Mouse (Mus musculus) midbrain, embryonic 12.5 days (tissue): Measurements from ENCODE around the gene Shisal1. TPM values are rescaled to one million over a fixed set of nuclear protein-coding genes. Genes with fewer than 3 reads are reported as not detected.
A peak's percentile ranks its signal among the peaks of the same experiment; 100 is the strongest.

ENCODE experiments used
- ATAC-seq: fragments of 200-750 bp; cut with Nextera tagmentation; 2 replicates; pipeline ENCODE4 v1.8.0; 2017; ENCODE audit warnings: low read depth, moderate TSS enrichment, moderate library complexity; ENCODE audit not compliant: low FRiP score
- H3K27ac ChIP-seq: fragments of 300-500 bp; sonication (generic); replicated peaks from 2 replicates; pipeline ENCODE4 v1.5.1; 2016; ENCODE audit warnings: mild to moderate bottlenecking
- H3K27me3 ChIP-seq: fragments of 300-500 bp; sonication (generic); 2 replicates; pipeline ENCODE4 v1.6.1; 2016; ENCODE audit warnings: mild to moderate bottlenecking
- H3K36me3 ChIP-seq: fragments of 300-500 bp; sonication (generic); 2 replicates; pipeline ENCODE4 v1.6.1; 2016
- H3K4me1 ChIP-seq: fragments of 300-500 bp; sonication (generic); 2 replicates; pipeline ENCODE4 v1.6.1; 2016
- H3K4me2 ChIP-seq: fragments of 300-500 bp; sonication (generic); replicated peaks from 2 replicates; pipeline ENCODE4 v1.6.1; 2016; ENCODE audit warnings: mild to moderate bottlenecking, moderate library complexity
- H3K4me3 ChIP-seq: fragments of 300-500 bp; sonication (generic); 2 replicates; pipeline ENCODE4 v1.5.1; 2016; ENCODE audit warnings: mild to moderate bottlenecking
- H3K9ac ChIP-seq: fragments of 300-500 bp; sonication (generic); replicated peaks from 2 replicates; pipeline ENCODE4 v1.6.1; 2016; ENCODE audit warnings: mild to moderate bottlenecking, moderate library complexity
- H3K9me3 ChIP-seq: fragments of 300-500 bp; sonication (generic); 2 replicates; pipeline ENCODE4 v1.6.1; 2016; ENCODE audit warnings: mild to moderate bottlenecking
- WGBS: fragments of 180-500 bp; shearing (Covaris S2); methylation state at CpG from one replicate; pipeline ENCODE4 v1.1.7; 2016; 5-methylcytosine and 5-hydroxymethylcytosine counted together
- polyA plus RNA-seq: library from polyadenylated mRNA; unstranded; fragments of >200 nt; fragmentation: Nextera tagmentation; extraction: Ambion mirVana; gene quantifications from 2 replicates; pipeline ENCODE4 v1.2.1, GENCODE M21; 2016

Shisal1 gene
- polyA plus RNA-seq, 1 experiment from 2014 or later, result 10.5 TPM

DNA sequence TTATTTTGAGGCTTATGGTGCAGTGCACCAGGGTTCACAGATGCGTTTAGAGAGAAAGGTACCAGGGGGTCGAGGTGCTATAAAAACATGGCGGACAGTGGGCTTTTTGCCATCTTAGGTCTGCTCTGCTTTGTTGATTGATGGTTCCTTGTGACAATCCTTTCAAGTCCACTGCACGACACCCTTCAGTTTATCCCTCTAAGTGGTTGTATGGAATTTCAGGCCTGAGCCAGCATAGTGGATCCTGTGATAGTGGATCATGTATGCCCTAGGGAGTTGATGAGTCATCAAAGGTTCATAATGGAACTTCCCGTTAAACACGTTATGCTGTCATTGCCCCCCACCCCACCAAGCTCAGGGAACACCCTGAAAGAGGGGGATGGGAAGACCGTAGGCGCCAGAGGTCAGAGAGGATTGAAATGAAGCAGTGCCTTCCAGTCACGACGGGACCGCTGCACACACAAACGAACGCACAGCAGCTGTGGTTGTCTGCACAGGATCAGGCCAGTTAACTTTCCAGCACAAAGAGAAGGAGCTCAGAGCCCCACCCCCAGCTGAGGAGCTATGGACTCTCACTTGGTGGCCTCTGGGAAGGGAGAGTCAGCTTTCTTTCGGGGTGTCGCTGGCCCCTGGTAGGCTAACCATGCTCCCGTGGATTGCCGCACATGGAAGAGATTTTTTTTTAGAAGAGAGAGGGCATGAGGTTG lies 81.1 kb downstream of the Shisal1 start:
- H3K36me3 ChIP-seq, result no peaks in the 10 kb centered on the region
- no peak for ATAC-seq
- no peaks in the 10 kb centered on the region for H3K27me3 ChIP-seq
- no peak overlapping the region for H3K9ac ChIP-seq
- H3K4me2 ChIP-seq, result no peak overlapping the region
- WGBS, result 72% methylated on average over 17 of the region's 17 CpGs
- H3K9me3 ChIP-seq, result peaks cover 3% of the 10 kb centered on the region; the same call in 1 of the 2 replicates
- no peak overlapping the region for H3K4me3 ChIP-seq
- no peak overlapping the region for H3K27ac ChIP-seq
- H3K4me1 ChIP-seq, result peaks cover 7% of the 10 kb centered on the region

DNA sequence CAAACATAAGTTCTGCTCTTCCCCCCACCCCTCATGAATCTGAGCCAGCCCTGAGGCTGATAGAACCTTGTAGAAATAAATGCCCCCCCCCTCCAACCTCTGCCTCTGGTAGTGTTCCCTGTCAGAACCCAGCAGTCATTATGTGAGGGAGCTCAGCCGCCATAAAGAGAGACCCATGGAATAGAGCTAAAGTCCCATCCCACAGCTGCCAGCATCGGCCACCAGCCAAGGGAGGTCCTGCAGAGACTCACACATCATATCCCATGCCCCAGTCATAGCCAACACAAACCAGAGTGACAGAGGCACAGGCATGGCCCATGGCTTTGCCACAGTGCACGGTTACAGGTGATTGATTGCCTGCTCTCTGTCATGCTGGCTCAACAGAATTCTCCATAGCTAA lies 82.2 kb downstream of the Shisal1 start:
- H3K27ac ChIP-seq, result no peak overlapping the region
- no peak overlapping the region for H3K9ac ChIP-seq
- H3K4me3 ChIP-seq, result no peak overlapping the region
- WGBS, result 97% methylated on average over 3 of the region's 3 CpGs
- no peaks in the 10 kb centered on the region for H3K36me3 ChIP-seq
- H3K4me2 ChIP-seq, result no peak overlapping the region
- H3K9me3 ChIP-seq, result peaks cover 3% of the 10 kb centered on the region; the same call in 1 of the 2 replicates
- no peak for ATAC-seq
- H3K27me3 ChIP-seq, result no peaks in the 10 kb centered on the region
- peaks cover 16% of the 10 kb centered on the region for H3K4me1 ChIP-seq

- peaks cover 15% of the 10 kb centered on the region for H3K4me1 ChIP-seq
- no peak for ATAC-seq
- peaks cover 5% of the 10 kb centered on the region; the same call in 1 of the 2 replicates for H3K9me3 ChIP-seq
- no peaks in the 10 kb centered on the region for H3K36me3 ChIP-seq
- H3K27ac ChIP-seq, result no peak overlapping the region
- no peak overlapping the region for H3K4me3 ChIP-seq
- H3K4me2 ChIP-seq, result no peak overlapping the region
- no peaks in the 10 kb centered on the region for H3K27me3 ChIP-seq
- no peak overlapping the region for H3K9ac ChIP-seq
- 81% methylated on average over 5 of the region's 5 CpGs for WGBS
Measured at GRCm38 (mm10) chr15:84355081-84355480, 91.8 kb downstream of the Shisal1 start.

DNA sequence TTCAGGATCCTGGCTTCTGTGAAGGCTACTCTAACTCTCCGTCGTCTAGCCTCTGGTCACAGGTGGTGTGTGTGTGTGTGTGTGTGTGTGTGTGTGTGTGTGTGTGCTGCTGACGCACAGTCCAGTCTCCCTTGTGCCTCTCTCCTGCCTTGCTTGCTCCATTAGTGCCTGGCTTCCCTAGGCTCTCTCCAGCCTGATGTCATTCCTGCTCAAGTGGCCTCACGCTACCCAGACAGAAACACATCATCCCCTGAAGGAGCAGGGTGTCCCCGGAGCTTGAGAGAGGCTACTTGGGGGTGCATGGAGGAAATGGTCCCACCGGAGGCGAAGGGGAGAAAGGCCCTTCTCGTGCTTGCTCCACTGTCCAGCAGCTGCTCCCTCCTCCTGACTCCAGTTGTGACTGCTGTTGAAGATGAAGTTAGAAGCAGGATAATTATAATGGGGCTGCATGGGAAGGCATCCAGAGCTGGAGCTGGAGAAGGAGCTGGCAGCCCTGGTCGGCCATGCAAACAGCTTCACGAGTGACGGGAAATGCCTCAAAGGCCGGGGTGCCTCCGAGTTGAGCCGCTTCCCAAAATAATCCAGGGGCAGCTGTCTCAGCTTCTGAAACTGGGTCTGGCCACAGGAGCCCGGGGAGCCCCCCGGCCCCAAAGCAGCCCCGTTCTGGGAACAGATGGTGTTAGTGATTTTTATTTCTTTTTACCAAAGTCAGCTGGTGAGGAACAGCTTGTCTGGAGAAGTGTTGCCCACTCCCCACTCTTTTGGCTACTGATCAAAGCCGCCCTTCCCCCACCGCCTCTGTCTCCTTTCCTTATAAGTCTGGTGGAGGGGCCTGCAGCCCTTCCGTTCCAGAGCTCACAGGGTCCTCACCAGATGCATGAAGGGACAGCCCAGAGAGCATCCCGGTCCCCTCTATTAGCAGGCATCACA lies 94.7 kb downstream of the Shisal1 start:
- no peak overlapping the region for H3K9ac ChIP-seq
- 69% methylated on average over 21 of the region's 21 CpGs for WGBS
- peaks cover 8% of the 10 kb centered on the region; the same call in 1 of the 2 replicates for H3K9me3 ChIP-seq
- no peak overlapping the region for H3K4me2 ChIP-seq
- H3K4me3 ChIP-seq, result no peak overlapping the region
- no peaks in the 10 kb centered on the region for H3K27me3 ChIP-seq
- peaks cover 16% of the 10 kb centered on the region for H3K4me1 ChIP-seq
- H3K36me3 ChIP-seq, result no peaks in the 10 kb centered on the region
- ATAC-seq, result no peak
- H3K27ac ChIP-seq, result peak overlapping the region; percentile 56

- Histone ChIP-seq H3K27me3 (no peaks in the 10 kb centered on the region), H3K27ac (no peak overlapping the region), H3K4me3 (no peak overlapping the region), H3K9ac (no peak overlapping the region), H3K4me1 (peaks cover 16% of the 10 kb centered on the region), H3K9me3 (peaks cover 8% of the 10 kb centered on the region; the same call in 1 of the 2 replicates), H3K4me2 (no peak overlapping the region), H3K36me3 (no peaks in the 10 kb centered on the region)
- WGBS, result 88% methylated on average over 7 of the region's 7 CpGs
- ATAC-seq, result no peak
Measured at GRCm38 (mm10) chr15:84351342-84351741, 95.6 kb downstream of the Shisal1 start.

DNA sequence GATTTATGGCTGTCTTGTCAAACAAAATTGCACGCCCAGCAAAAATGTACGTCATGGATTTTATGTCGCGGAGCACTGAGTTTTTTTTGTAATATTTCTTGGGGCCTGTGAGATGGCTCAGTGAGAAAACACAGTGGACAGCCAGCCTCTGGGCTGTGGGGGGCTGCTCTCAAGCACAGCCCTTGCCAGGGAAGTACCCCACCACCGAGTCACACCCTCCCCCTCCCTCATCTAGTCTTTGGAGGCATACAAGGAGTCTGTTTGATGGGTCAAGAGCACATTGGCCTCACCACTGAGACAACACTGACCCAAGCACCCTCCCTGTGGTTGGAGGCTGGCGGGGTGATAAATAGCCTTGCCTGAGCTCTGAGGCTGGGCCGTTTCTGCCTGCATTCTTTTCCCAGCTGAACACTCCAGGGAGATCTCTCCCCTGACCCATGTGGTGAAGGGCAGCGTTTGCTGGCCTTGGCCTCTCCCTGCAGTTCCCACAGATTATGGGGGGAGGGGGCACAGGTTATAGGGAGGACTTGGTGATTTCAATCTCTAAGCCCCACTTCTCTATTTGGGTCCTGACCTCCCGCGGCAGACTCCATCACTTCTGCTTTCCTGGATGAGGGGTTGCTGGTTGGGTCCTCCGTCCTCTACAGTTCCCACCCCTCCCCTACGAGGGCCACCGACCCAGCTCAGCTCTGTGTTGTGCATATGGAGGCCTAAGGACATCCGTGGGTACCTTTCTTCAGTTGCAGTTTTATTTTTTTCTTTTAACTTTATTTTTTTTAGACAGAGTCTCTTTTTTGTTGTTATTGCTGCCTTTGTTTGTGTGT lies 96.8 kb downstream of the Shisal1 start:
- 60% methylated on average over 14 of the region's 14 CpGs for WGBS
- Histone ChIP-seq H3K4me1 (peaks cover 18% of the 10 kb centered on the region), H3K4me3 (no peak overlapping the region), H3K9ac (no peak overlapping the region; the same call in 1 of the 2 replicates), H3K27me3 (no peaks in the 10 kb centered on the region), H3K9me3 (peaks cover 8% of the 10 kb centered on the region; the same call in 1 of the 2 replicates), H3K27ac (no peak overlapping the region; the same call in 1 of the 2 replicates), H3K36me3 (no peaks in the 10 kb centered on the region), H3K4me2 (no peak overlapping the region)
- no peak for ATAC-seq

DNA sequence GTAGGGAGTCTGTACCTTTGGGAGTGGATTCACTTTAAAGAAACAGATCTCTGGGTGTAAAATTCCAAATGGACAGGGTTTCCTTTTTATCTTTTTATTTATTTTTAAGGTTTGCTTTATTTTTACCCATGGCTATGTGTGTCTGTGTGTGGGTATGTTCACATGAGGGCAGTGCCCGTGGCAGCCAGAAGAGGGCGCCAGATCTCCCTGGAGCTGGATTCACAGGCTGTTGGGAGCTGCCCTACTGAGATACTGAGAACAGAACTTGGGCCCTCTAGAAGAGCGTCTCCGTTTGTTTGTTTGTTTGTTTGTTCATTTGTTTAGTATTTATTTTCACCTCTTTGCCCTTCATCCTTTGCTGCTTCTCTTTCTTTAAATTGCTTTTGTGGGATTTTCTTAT lies 98.1 kb downstream of the Shisal1 start:
- Histone ChIP-seq H3K9me3 (peaks cover 7% of the 10 kb centered on the region; the same call in 1 of the 2 replicates), H3K4me2 (no peak overlapping the region), H3K27me3 (no peaks in the 10 kb centered on the region), H3K36me3 (no peaks in the 10 kb centered on the region), H3K4me1 (peaks cover 24% of the 10 kb centered on the region), H3K9ac (no peak overlapping the region), H3K4me3 (no peak overlapping the region), H3K27ac (no peak overlapping the region)
- 93% methylated on average over 4 of the region's 4 CpGs for WGBS
- no peak for ATAC-seq

DNA sequence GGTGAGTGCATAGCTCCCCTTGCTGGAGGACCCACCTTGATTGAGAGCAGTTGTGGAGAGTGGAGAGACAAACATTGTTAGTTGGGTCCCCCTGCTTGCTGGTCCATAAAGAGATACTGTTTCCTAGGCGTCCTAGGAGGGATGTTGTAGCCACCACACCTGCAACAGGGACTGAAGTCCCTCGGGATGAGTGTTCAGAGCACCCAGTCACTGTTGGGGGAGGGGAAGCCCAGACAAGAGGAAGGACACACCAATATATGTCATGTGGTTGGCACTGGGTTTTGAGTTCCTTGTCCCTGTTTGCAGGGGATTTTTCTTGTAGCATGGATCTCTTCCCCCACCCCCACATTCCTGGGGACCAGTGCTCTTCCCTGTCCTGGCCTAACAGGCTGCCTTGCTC lies 106.0 kb downstream of the Shisal1 start:
- H3K4me1 ChIP-seq, result peaks cover 7% of the 10 kb centered on the region; the same call in 1 of the 2 replicates
- H3K9me3 ChIP-seq, result no peaks in the 10 kb centered on the region
- H3K27ac ChIP-seq, result no peak overlapping the region
- H3K36me3 ChIP-seq, result no peaks in the 10 kb centered on the region
- H3K9ac ChIP-seq, result no peak overlapping the region
- no peak for ATAC-seq
- no peak overlapping the region for H3K4me2 ChIP-seq
- H3K27me3 ChIP-seq, result no peaks in the 10 kb centered on the region
- 68% methylated on average over 2 of the region's 2 CpGs for WGBS
- H3K4me3 ChIP-seq, result no peak overlapping the region

GRCm38 (mm10) chr15:84337599-84337998 lies 109.3 kb downstream of the Shisal1 start:
- WGBS, result 72% methylated on average over 5 of the region's 5 CpGs
- no peaks in the 10 kb centered on the region for H3K4me1 ChIP-seq
- H3K27me3 ChIP-seq, result no peaks in the 10 kb centered on the region
- no peaks in the 10 kb centered on the region for H3K9me3 ChIP-seq
- no peak overlapping the region for H3K4me2 ChIP-seq
- H3K36me3 ChIP-seq, result no peaks in the 10 kb centered on the region
- no peak overlapping the region for H3K27ac ChIP-seq
- no peak overlapping the region for H3K9ac ChIP-seq
- no peak overlapping the region for H3K4me3 ChIP-seq
- ATAC-seq, result no peak

- WGBS, result 75% methylated on average over 12 of the region's 12 CpGs
- H3K4me3 ChIP-seq, result no peak overlapping the region
- H3K4me1 ChIP-seq, result no peaks in the 10 kb centered on the region
- no peak overlapping the region for H3K9ac ChIP-seq
- H3K27ac ChIP-seq, result no peak overlapping the region
- no peak for ATAC-seq
- H3K36me3 ChIP-seq, result no peaks in the 10 kb centered on the region
- no peak overlapping the region for H3K4me2 ChIP-seq
- no peaks in the 10 kb centered on the region for H3K27me3 ChIP-seq
- no peaks in the 10 kb centered on the region for H3K9me3 ChIP-seq
Measured at GRCm38 (mm10) chr15:84336281-84336817, 110.5 kb downstream of the Shisal1 start.

DNA sequence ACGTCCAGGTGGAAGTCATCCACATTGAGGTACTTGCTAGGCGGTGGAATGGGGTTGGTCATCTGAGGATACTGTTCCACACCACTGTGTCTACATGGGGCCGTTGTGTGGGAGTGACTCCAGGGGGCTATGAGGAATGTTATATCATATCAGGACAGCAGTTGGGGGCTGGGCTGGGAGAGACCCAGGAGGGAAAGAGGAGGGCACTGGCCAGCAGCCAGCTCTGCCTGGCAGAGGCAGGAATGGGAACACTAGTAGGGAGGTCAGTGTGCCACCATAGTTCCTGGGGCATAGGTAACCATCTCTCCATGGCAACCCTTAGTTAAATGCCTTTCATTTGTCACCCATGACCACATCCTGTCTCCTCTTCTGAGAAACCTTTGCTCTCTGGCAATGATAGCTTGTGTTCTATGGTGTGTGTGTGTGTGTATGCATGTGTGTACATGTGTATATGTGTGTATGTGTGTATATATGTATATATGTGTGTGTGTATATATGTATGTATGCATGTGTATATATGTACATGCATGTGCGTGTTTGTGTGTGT lies 115.8 kb downstream of the Shisal1 start:
- Histone ChIP-seq H3K9ac (no peak overlapping the region), H3K27me3 (no peaks in the 10 kb centered on the region), H3K4me2 (no peak overlapping the region), H3K9me3 (no peaks in the 10 kb centered on the region), H3K4me3 (no peak overlapping the region), H3K4me1 (no peaks in the 10 kb centered on the region), H3K27ac (no peak overlapping the region), H3K36me3 (no peaks in the 10 kb centered on the region)
- no peak for ATAC-seq
- 88% methylated on average over 4 of the region's 4 CpGs for WGBS
